Mouse (Mus musculus) right cerebral cortex, postnatal 4 days (tissue): ENCODE data around the gene Abcc9.

Experiments used
- DNase-seq: peaks from one replicate; pipeline ENCODE4 v3.0.0-alpha.2; 2022

The Abcc9 gene

GRCm38 (mm10) chr6:142542800-142543175 is 159.3 kb downstream of the Abcc9 start:
- no peak for DNase-seq

- no peak for DNase-seq
Measured at GRCm38 (mm10) chr6:142542082-142542799, 159.9 kb downstream of the Abcc9 start.

GRCm38 (mm10) chr6:142540561-142541160 is 161.5 kb downstream of the Abcc9 start:
- DNase-seq = no peak

- DNase-seq = no peak
Measured at GRCm38 (mm10) chr6:142540131-142540530, 162.0 kb downstream of the Abcc9 start.

- DNase-seq = no peak
Measured at GRCm38 (mm10) chr6:142538503-142538902, 163.6 kb downstream of the Abcc9 start.
